Mouse (Mus musculus): Measurements from ENCODE around the gene Elf4. TPM values are rescaled to one million over a fixed set of nuclear protein-coding genes. Genes with fewer than 3 reads are reported as not detected.

Elf4 gene
- polyA plus RNA-seq, 1 experiment from 2014 or later: 2.8 TPM

- H3K4me3 ChIP-seq (ENCODE audit: low read depth, low read length): no peak overlapping the region
- no peak for ATAC-seq (ENCODE audit: low read depth)
- H3K36me3 ChIP-seq (ENCODE audit: control insufficient read depth, insufficient read depth): no peaks in the 10 kb centered on the region
- H3K4me1 ChIP-seq (ENCODE audit: control insufficient read depth, low read depth, low read length): no peaks in the 10 kb centered on the region
- no peaks in the 10 kb centered on the region for H3K9me3 ChIP-seq (replicated peaks; ENCODE audit: control insufficient read depth, low read length)
- H3K27me3 ChIP-seq (ENCODE audit: control insufficient read depth, insufficient read depth, low read depth, low read length): no peaks in the 10 kb centered on the region
- H3K9ac ChIP-seq (ENCODE audit: low read depth, low read length): no peak overlapping the region
- H3K27ac ChIP-seq (ENCODE audit: low read length): no peak overlapping the region
- no peak overlapping the region for H3K4me2 ChIP-seq (ENCODE audit: low read depth, low read length)
- 54% methylated on average over 2 of the region's 2 CpGs for WGBS (ENCODE audit: insufficient replicate concordance)
Observed at GRCm38 (mm10) chrX:48418417-48418816, 44.5 kb downstream of the Elf4 start.

- 60% methylated on average over 5 of the region's 5 CpGs for WGBS (ENCODE audit: insufficient replicate concordance)
- no peak for ATAC-seq (ENCODE audit: low read depth)
- Histone ChIP-seq H3K27me3 (ENCODE audit: control insufficient read depth, insufficient read depth, low read depth, low read length) (no peaks in the 10 kb centered on the region), H3K4me1 (ENCODE audit: control insufficient read depth, low read depth, low read length) (peaks cover 5% of the 10 kb centered on the region), H3K27ac (ENCODE audit: low read length) (no peak overlapping the region), H3K4me2 (ENCODE audit: low read depth, low read length) (no peak overlapping the region), H3K9ac (ENCODE audit: low read depth, low read length) (no peak overlapping the region), H3K36me3 (ENCODE audit: control insufficient read depth, insufficient read depth) (no peaks in the 10 kb centered on the region), H3K9me3 (replicated peaks; ENCODE audit: control insufficient read depth, low read length) (no peaks in the 10 kb centered on the region), H3K4me3 (ENCODE audit: low read depth, low read length) (no peak overlapping the region)
Observed at GRCm38 (mm10) chrX:48414291-48414690, 48.6 kb downstream of the Elf4 start.

GRCm38 (mm10) chrX:48412629-48413028 is 50.3 kb downstream of the Elf4 start:
- no peaks in the 10 kb centered on the region for H3K27me3 ChIP-seq (ENCODE audit: control insufficient read depth, insufficient read depth, low read depth, low read length)
- H3K27ac ChIP-seq (ENCODE audit: low read length): no peak overlapping the region
- H3K4me1 ChIP-seq (ENCODE audit: control insufficient read depth, low read depth, low read length): peaks cover 5% of the 10 kb centered on the region
- H3K36me3 ChIP-seq (ENCODE audit: control insufficient read depth, insufficient read depth): no peaks in the 10 kb centered on the region
- WGBS (ENCODE audit: insufficient replicate concordance): 61% methylated on average over 6 of the region's 6 CpGs
- no peaks in the 10 kb centered on the region for H3K9me3 ChIP-seq (replicated peaks; ENCODE audit: control insufficient read depth, low read length)
- no peak overlapping the region for H3K4me2 ChIP-seq (ENCODE audit: low read depth, low read length)
- no peak for ATAC-seq (ENCODE audit: low read depth)
- H3K9ac ChIP-seq (ENCODE audit: low read depth, low read length): no peak overlapping the region
- no peak overlapping the region for H3K4me3 ChIP-seq (ENCODE audit: low read depth, low read length)

- H3K36me3 ChIP-seq (ENCODE audit: control insufficient read depth, insufficient read depth): no peaks in the 10 kb centered on the region
- no peak for ATAC-seq (ENCODE audit: low read depth)
- 23% methylated on average over 7 of the region's 7 CpGs for WGBS (ENCODE audit: insufficient replicate concordance)
Observed at GRCm38 (mm10) chrX:48410388-48410776, 52.5 kb downstream of the Elf4 start.

GRCm38 (mm10) chrX:48409611-48410387 is 53.1 kb downstream of the Elf4 start:
- Histone ChIP-seq H3K4me1 (ENCODE audit: control insufficient read depth, low read depth, low read length) (peaks cover 5% of the 10 kb centered on the region), H3K27ac (ENCODE audit: low read length) (no peak overlapping the region), H3K9me3 (replicated peaks; ENCODE audit: control insufficient read depth, low read length) (no peaks in the 10 kb centered on the region), H3K4me3 (ENCODE audit: low read depth, low read length) (peak overlapping the region; percentile 64), H3K4me2 (ENCODE audit: low read depth, low read length) (peak overlapping the region; percentile 68), H3K27me3 (ENCODE audit: control insufficient read depth, insufficient read depth, low read depth, low read length) (no peaks in the 10 kb centered on the region), H3K9ac (ENCODE audit: low read depth, low read length) (peak overlapping the region; percentile 43), H3K36me3 (ENCODE audit: control insufficient read depth, insufficient read depth) (no peaks in the 10 kb centered on the region)
- ATAC-seq (ENCODE audit: low read depth): peak; percentile 91
- WGBS (ENCODE audit: insufficient replicate concordance): 10% methylated on average over 35 of the region's 36 CpGs

More at GRCm38 (mm10) chrX:48410388-48410776, 52.5 kb downstream of the Elf4 start:
- no peaks in the 10 kb centered on the region for H3K27me3 ChIP-seq (ENCODE audit: control insufficient read depth, insufficient read depth, low read depth, low read length)
- H3K4me1 ChIP-seq (ENCODE audit: control insufficient read depth, low read depth, low read length): peaks cover 5% of the 10 kb centered on the region
- H3K27ac ChIP-seq (ENCODE audit: low read length): no peak overlapping the region
- peak overlapping the region; percentile 68 for H3K4me2 ChIP-seq (ENCODE audit: low read depth, low read length)
- no peaks in the 10 kb centered on the region for H3K9me3 ChIP-seq (replicated peaks; ENCODE audit: control insufficient read depth, low read length)
- peak overlapping the region; percentile 64 for H3K4me3 ChIP-seq (ENCODE audit: low read depth, low read length)
- no peak overlapping the region for H3K9ac ChIP-seq (ENCODE audit: low read depth, low read length)

- H3K9ac ChIP-seq (ENCODE audit: low read depth, low read length): no peak overlapping the region
- no peak overlapping the region for H3K4me2 ChIP-seq (ENCODE audit: low read depth, low read length)
- H3K4me1 ChIP-seq (ENCODE audit: control insufficient read depth, low read depth, low read length): peaks cover 5% of the 10 kb centered on the region
- H3K36me3 ChIP-seq (ENCODE audit: control insufficient read depth, insufficient read depth): peaks cover 16% of the 10 kb centered on the region
- no peak overlapping the region for H3K27ac ChIP-seq (ENCODE audit: low read length)
- WGBS (ENCODE audit: insufficient replicate concordance): 43% methylated on average over 3 of the region's 3 CpGs
- ATAC-seq (ENCODE audit: low read depth): no peak
- no peaks in the 10 kb centered on the region for H3K27me3 ChIP-seq (ENCODE audit: control insufficient read depth, insufficient read depth, low read depth, low read length)
- H3K9me3 ChIP-seq (replicated peaks; ENCODE audit: control insufficient read depth, low read length): no peaks in the 10 kb centered on the region
- H3K4me3 ChIP-seq (ENCODE audit: low read depth, low read length): no peak overlapping the region
Observed at GRCm38 (mm10) chrX:48405141-48405540, 57.8 kb downstream of the Elf4 start.

- Histone ChIP-seq H3K4me2 (ENCODE audit: low read depth, low read length) (no peak overlapping the region), H3K27me3 (ENCODE audit: control insufficient read depth, insufficient read depth, low read depth, low read length) (no peaks in the 10 kb centered on the region), H3K9me3 (replicated peaks; ENCODE audit: control insufficient read depth, low read length) (no peaks in the 10 kb centered on the region), H3K9ac (ENCODE audit: low read depth, low read length) (no peak overlapping the region), H3K36me3 (ENCODE audit: control insufficient read depth, insufficient read depth) (peaks cover 16% of the 10 kb centered on the region), H3K4me1 (ENCODE audit: control insufficient read depth, low read depth, low read length) (no peaks in the 10 kb centered on the region), H3K4me3 (ENCODE audit: low read depth, low read length) (no peak overlapping the region), H3K27ac (ENCODE audit: low read length) (no peak overlapping the region)
- 71% methylated on average over 4 of the region's 4 CpGs for WGBS (ENCODE audit: insufficient replicate concordance)
- ATAC-seq (ENCODE audit: low read depth): no peak
Observed at GRCm38 (mm10) chrX:48399994-48400393, 62.9 kb downstream of the Elf4 start.

GRCm38 (mm10) chrX:48389380-48389779 is 73.6 kb downstream of the Elf4 start:
- no peak for ATAC-seq (ENCODE audit: low read depth)
- H3K4me2 ChIP-seq (ENCODE audit: low read depth, low read length): no peak overlapping the region
- no peaks in the 10 kb centered on the region for H3K27me3 ChIP-seq (ENCODE audit: control insufficient read depth, insufficient read depth, low read depth, low read length)
- H3K36me3 ChIP-seq (ENCODE audit: control insufficient read depth, insufficient read depth): peaks cover 21% of the 10 kb centered on the region
- no peaks in the 10 kb centered on the region for H3K9me3 ChIP-seq (replicated peaks; ENCODE audit: control insufficient read depth, low read length)
- H3K27ac ChIP-seq (ENCODE audit: low read length): no peak overlapping the region
- 71% methylated on average over 6 of the region's 6 CpGs for WGBS (ENCODE audit: insufficient replicate concordance)
- no peak overlapping the region for H3K9ac ChIP-seq (ENCODE audit: low read depth, low read length)
- H3K4me3 ChIP-seq (ENCODE audit: low read depth, low read length): no peak overlapping the region
- no peaks in the 10 kb centered on the region for H3K4me1 ChIP-seq (ENCODE audit: control insufficient read depth, low read depth, low read length)

- Histone ChIP-seq H3K36me3 (ENCODE audit: control insufficient read depth, insufficient read depth) (peaks cover 23% of the 10 kb centered on the region), H3K4me3 (ENCODE audit: low read depth, low read length) (no peak overlapping the region), H3K27ac (ENCODE audit: low read length) (no peak overlapping the region), H3K9me3 (replicated peaks; ENCODE audit: control insufficient read depth, low read length) (no peaks in the 10 kb centered on the region), H3K9ac (ENCODE audit: low read depth, low read length) (no peak overlapping the region), H3K4me1 (ENCODE audit: control insufficient read depth, low read depth, low read length) (no peaks in the 10 kb centered on the region), H3K4me2 (ENCODE audit: low read depth, low read length) (no peak overlapping the region), H3K27me3 (ENCODE audit: control insufficient read depth, insufficient read depth, low read depth, low read length) (no peaks in the 10 kb centered on the region)
- ATAC-seq (ENCODE audit: low read depth): no peak
- 64% methylated on average over 4 of the region's 4 CpGs for WGBS (ENCODE audit: insufficient replicate concordance)
Observed at GRCm38 (mm10) chrX:48385927-48386326, 77.0 kb downstream of the Elf4 start.
